Mouse (Mus musculus) midbrain, postnatal 0 days (tissue): Measurements from ENCODE around the gene Tkt. TPM values are rescaled to one million over a fixed set of nuclear protein-coding genes. Genes with fewer than 3 reads are reported as not detected.

Experiments
- ATAC-seq: fragments of 200-750 bp; cut with Nextera tagmentation; 2 replicates; pipeline ENCODE4 v1.8.0; 2017; ENCODE audit warnings: moderate number of reproducible peaks, mild to moderate bottlenecking, moderate TSS enrichment, moderate library complexity; ENCODE audit not compliant: low FRiP score
- DNase-seq: peaks from one replicate; pipeline ENCODE4 v3.0.0-alpha.2; 2015; ENCODE audit warnings: low spot score
- H3K27ac ChIP-seq: fragments of 300-500 bp; sonication (generic); 2 replicates; pipeline ENCODE4 v1.5.1; 2014; ENCODE audit warnings: low read depth, mild to moderate bottlenecking, low read length, mixed read lengths
- H3K27me3 ChIP-seq: fragments of 300-500 bp; sonication (generic); 2 replicates; pipeline ENCODE4 v1.6.1; 2014; ENCODE audit warnings: low read length, control low read depth, mixed read lengths; ENCODE audit not compliant: insufficient read depth
- H3K36me3 ChIP-seq: fragments of 300-500 bp; sonication (generic); 2 replicates; pipeline ENCODE4 v1.6.1; 2014; ENCODE audit warnings: low read length, control low read depth, mixed read lengths; ENCODE audit not compliant: insufficient read depth
- H3K4me1 ChIP-seq: fragments of 300-500 bp; sonication (generic); 2 replicates; pipeline ENCODE4 v1.6.1; 2014; ENCODE audit warnings: mild to moderate bottlenecking, control low read depth, antibody characterized with exemption, low read length, mixed read lengths; ENCODE audit not compliant: insufficient read depth
- H3K4me2 ChIP-seq: fragments of 300-500 bp; sonication (generic); 2 replicates; pipeline ENCODE4 v1.6.1; 2014; ENCODE audit warnings: low read depth, mild to moderate bottlenecking, low read length, mixed read lengths; ENCODE audit not compliant: poor library complexity, severe bottlenecking
- H3K4me3 ChIP-seq: fragments of 300-500 bp; sonication (generic); 2 replicates; pipeline ENCODE4 v1.5.1; 2014; ENCODE audit warnings: low read depth, mild to moderate bottlenecking, low read length, moderate library complexity
- H3K9ac ChIP-seq: fragments of 300-500 bp; sonication (generic); replicated peaks from 2 replicates; pipeline ENCODE4 v1.6.1; 2014; ENCODE audit warnings: mild to moderate bottlenecking, low read length, moderate library complexity, mixed read lengths; ENCODE audit not compliant: poor library complexity, severe bottlenecking
- H3K9me3 ChIP-seq: fragments of 300-500 bp; sonication (generic); 2 replicates; pipeline ENCODE4 v1.6.1; 2016; ENCODE audit warnings: low read length, control low read depth
- CTCF ChIP-seq: IDR thresholded peaks from 2 replicates; pipeline ENCODE4 v1.5.1; 2016; ENCODE audit warnings: antibody characterized with exemption, mild to moderate bottlenecking
- WGBS: fragments of 180-500 bp; shearing (Covaris S2); extraction: QIAGEN DNeasy Blood & Tissue Kit; methylation state at CpG from one replicate; pipeline ENCODE4 v1.1.7; 2014; 5-methylcytosine and 5-hydroxymethylcytosine counted together
- microRNA-seq: library from miRNA; unstranded; fragments of <30 nt; microRNA quantifications from one replicate; pipeline ENCODE4, GENCODE M21; 2016; ENCODE audit warnings: borderline number of aligned reads
- polyA plus RNA-seq: library from polyadenylated mRNA; unstranded; fragments of >200 nt; fragmentation: Nextera tagmentation; extraction: Ambion mirVana; gene quantifications from 2 replicates; pipeline ENCODE4 v1.2.1, GENCODE M21; 2015
- total RNA-seq: library from RNA; depleted of rRNA; stranded (reverse); fragments of >200 nt; gene quantifications from 2 replicates; pipeline ENCODE4 v1.2.3, GENCODE M21; 2014; rRNA removed

Tkt gene
- total and polyA plus RNA-seq, 2 experiments from 2014 or later: 241 to 388 TPM

GRCm38 (mm10) chr14:30622556-30622955, 74.4 kb downstream of the Tkt start:
- no peaks in the 10 kb centered on the region for H3K9me3 ChIP-seq
- H3K4me3 ChIP-seq: no peak overlapping the region
- H3K4me2 ChIP-seq: no peak overlapping the region
- WGBS: 84% methylated on average over 8 of the region's 8 CpGs
- no peak overlapping the region for H3K27ac ChIP-seq
- no peak for DNase-seq
- no peak for ATAC-seq
- H3K27me3 ChIP-seq: peaks cover 10% of the 10 kb centered on the region; the same call in 1 of the 2 replicates
- no peaks in the 10 kb centered on the region for H3K36me3 ChIP-seq
- H3K4me1 ChIP-seq: no peaks in the 10 kb centered on the region
- H3K9ac ChIP-seq: no peak overlapping the region
- no peak for TF ChIP-seq CTCF

Small RNA genes lying within 50 kb of the gene (microRNA-seq; reads per million reads assigned to microRNA genes)
- 7.7 reads per million, percentile 17 among the genes with 10 or more reads in this experiment for gene Mir3076

Other genes with a start within 250 kb of the Tkt start
- gene Dcp1a, start 68.8 kb upstream of the Tkt start, total RNA-seq: 22.5 and 26.1 TPM in 2 replicates
- 9.3 and 11.8 TPM in 2 replicates for gene Dcp1a, start 68.8 kb upstream of the Tkt start, polyA plus RNA-seq
- gene Cacna1d, start 56.9 kb upstream of the Tkt start, total RNA-seq: 36.5 and 44.3 TPM in 2 replicates
- gene Cacna1d, start 56.9 kb upstream of the Tkt start, polyA plus RNA-seq: 7.6 and 8.9 TPM in 2 replicates
- 17.0 and 19.1 TPM in 2 replicates for gene Prkcd, start 77.9 kb downstream of the Tkt start, total RNA-seq
- 12.1 and 13.2 TPM in 2 replicates for gene Prkcd, start 77.9 kb downstream of the Tkt start, polyA plus RNA-seq
- gene Rft1, start 106.0 kb downstream of the Tkt start, total RNA-seq: 12.3 and 12.6 TPM in 2 replicates
- 9.6 TPM in 2 replicates for gene Rft1, start 106.0 kb downstream of the Tkt start, polyA plus RNA-seq
- gene Sfmbt1, start 166.5 kb downstream of the Tkt start, total RNA-seq: 9.2 and 13.7 TPM in 2 replicates
- 14.0 and 16.2 TPM in 2 replicates for gene Sfmbt1, start 166.5 kb downstream of the Tkt start, polyA plus RNA-seq